Mouse (Mus musculus) liver, embryonic 14.5 days (tissue): ENCODE data around the gene Nsmce4a.

Source experiments
- CTCF ChIP-seq: IDR thresholded peaks from 2 replicates; pipeline ENCODE4 v1.5.1; 2016; ENCODE audit warnings: antibody characterized with exemption, low read depth, control low read depth
- EP300 ChIP-seq: IDR thresholded peaks from 2 replicates; pipeline ENCODE4 v1.6.1; 2016; ENCODE audit warnings: antibody characterized with exemption, low read depth

GRCm38 (mm10) chr7:130546421-130546790, 26.5 kb downstream of the Nsmce4a start:
- TF ChIP-seq CTCF (no peak), EP300 (no peak)
